Mouse (Mus musculus) spleen, adult 10 weeks (tissue): ENCODE data around the gene Radil. TPM values are rescaled to one million over a fixed set of nuclear protein-coding genes. Genes with fewer than 3 reads are reported as not detected.

Experiments used
- polyA plus RNA-seq: library from polyadenylated mRNA; stranded (reverse); fragments of 350-450 nt; fragmentation: Illumina TruSeq; extraction: RNeasy Lipid Tissue Mini Kit (QIAGEN cat#74804); gene quantifications from one replicate; pipeline ENCODE4 v1.2.3, GENCODE M21; 2015; ENCODE audit warnings: low replicate concordance; ENCODE audit not compliant: insufficient read depth

Gene Radil
- 0.29 TPM for polyA plus RNA-seq

GRCm38 (mm10) chr5:142550706-142551652, at the start of gene Radil:
Gene Radil (minus strand): TSS chr5:142551098.

DNA sequence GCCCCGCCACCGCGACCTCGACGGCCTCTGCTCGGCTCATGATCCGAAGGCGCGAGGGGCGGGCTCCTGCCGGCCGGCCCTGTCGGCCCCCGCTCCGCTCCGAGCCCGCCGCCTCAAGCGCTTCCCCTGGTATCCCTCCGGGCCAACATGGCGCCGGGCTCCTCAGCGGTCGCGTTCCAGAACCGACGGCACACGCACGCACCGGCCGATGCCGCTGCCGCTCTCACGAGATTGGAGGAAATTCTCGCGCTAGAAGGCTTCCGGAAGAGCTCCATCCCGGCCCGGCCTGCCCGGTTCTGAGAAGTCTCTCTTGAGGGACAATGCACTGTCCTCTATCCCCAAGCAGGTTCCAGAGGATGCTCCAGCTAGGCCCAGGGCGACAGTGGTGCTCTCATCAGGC, 21.0 kb downstream of the Radil start, which contains the start of gene Papolb:
Gene Papolb (minus strand): TSS at position 162 of the 400 bp plus-strand sequence.

DNA sequence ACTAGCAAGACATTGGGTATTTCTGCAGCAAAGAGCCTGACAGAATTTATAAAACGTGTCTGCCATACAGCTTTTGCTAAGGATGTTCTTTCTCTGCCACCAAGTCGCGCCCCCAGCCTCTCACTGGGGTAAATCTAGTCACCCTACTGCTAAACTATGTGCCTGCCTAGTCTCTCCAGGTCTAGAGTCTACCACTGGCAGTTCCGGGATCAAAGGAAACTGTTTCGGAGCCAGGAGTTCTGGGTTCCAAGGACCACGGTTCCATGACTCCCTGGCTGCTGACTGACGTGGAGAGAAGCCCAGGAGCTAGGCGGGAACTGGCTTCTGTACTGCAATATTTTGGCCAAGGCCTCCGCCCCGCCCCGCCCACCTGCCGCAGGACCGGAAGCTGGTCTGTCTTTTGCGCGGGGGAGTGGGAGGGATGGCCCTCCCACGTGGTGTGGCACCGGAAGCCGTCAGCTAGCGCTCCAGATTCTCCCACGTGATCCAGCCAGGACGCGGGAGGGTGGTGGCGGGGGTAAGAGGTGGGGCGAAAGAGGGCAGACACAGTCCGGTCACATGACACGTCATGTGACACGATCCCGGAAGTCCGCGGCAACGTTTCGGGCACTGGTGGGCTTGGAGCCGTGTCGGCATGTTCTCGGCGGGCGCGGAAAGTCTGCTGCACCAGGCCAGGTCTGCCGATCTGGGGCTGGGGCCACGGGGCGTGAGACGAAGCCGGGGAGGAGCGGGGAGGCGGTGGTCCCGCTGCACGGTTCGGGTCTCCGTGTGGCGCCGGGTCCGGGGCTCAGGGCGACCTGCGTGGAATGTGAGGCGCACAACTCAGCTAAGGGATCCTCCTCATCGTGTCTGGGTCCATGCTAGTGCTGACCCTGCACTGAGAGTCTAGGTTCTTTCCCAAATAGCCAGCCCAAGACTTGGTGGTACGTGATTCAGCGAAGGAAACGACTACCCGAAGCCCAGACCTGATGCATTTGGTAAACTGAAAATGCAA, 87.1 kb downstream of the Radil start, which contains the start of gene Ap5z1:
Gene Ap5z1 (plus strand): TSS at position 484 of the 994 bp plus-strand sequence.

Other genes with a start within 250 kb of the Radil start
- gene Foxk1, start 149.6 kb downstream of the Radil start, polyA plus RNA-seq, result 25.3 TPM
- 11.6 TPM for gene Ap5z1, start 87.2 kb downstream of the Radil start, polyA plus RNA-seq
- not detected for gene Papolb, start 21.0 kb downstream of the Radil start, polyA plus RNA-seq
- gene Mmd2, start 57.7 kb upstream of the Radil start, polyA plus RNA-seq, result not detected
- 42.7 TPM for gene Wipi2, start 76.6 kb upstream of the Radil start, polyA plus RNA-seq
- gene Slc29a4, start 141.4 kb upstream of the Radil start, polyA plus RNA-seq, result 2.5 TPM